Comparison of ENCODE assay signal across 17 mouse cellular contexts in the genomic region with DNA sequence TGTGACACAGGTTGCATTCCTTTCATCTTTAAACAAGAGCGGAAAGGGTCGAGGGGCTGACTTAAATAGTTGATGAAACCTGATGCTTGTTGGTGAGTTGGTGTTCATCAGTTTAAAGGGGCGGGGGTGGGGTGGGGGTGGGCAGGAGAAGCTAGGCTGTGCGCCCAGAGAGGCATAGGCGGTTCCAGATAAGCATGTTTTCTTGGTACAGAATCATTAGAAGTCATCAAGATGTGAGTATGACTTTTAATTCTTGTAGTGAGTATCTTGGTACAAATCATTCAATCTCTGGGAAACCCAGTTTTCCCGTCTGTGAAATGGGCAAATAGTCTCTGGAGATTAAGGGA. TPM values are rescaled to one million over a fixed set of nuclear protein-coding genes. Genes with fewer than 3 reads are reported as not detected.
DNase-seq lines count a peak whose midpoint lies in the region; ATAC-seq and TF ChIP-seq lines count a peak whose summit lies in the region.
"Had no signal": no experiment of that assay in that cellular context is flagged by ENCODE, and none has a peak within 500 bp of the region (broad histone marks: within the 10 kb centered on the region; RNA-seq: fewer than 3 reads in every experiment).

No protein-coding gene starts in this region.

- no peak for TF ChIP-seq CTCF in MEL (IDR thresholded peaks at IDR 0.05 in 2 of 3, conservative IDR thresholded peaks at IDR 0.05 in 1 of 3; ENCODE audit: control insufficient read depth in 1 of 3, insufficient read depth in 1 of 3, low read depth in 2 of 3, low read length in 3 of 3, poor library complexity in 1 of 3, severe bottlenecking in 1 of 3)

- peaks cover 16% of the 10 kb centered on the region for H3K4me1 ChIP-seq in kidney, embryonic 16.5 days (ENCODE audit: insufficient read depth, low read length)
- H3K4me1 ChIP-seq in kidney, embryonic 14.5 days (ENCODE audit: control insufficient read depth, insufficient read depth, low read length): no peaks in the 10 kb centered on the region
- H3K4me1 ChIP-seq in MEL (ENCODE audit: control insufficient read depth in 1 of 2, insufficient read depth in 2 of 2, low read length in 2 of 2): peaks cover 0 to 4% of the 10 kb centered on the region in 2 experiments; a peak in 2 of 4 replicates
- no peaks in the 10 kb centered on the region for H3K4me1 ChIP-seq in embryonic facial prominence, embryonic 11.5 days (ENCODE audit: control insufficient read depth, insufficient read depth, low read length)
- peaks cover 37% of the 10 kb centered on the region for H3K4me1 ChIP-seq in liver, embryonic 15.5 days (replicated peaks)

- TF ChIP-seq POLR2A in MEL (IDR thresholded peaks at IDR 0.05; ENCODE audit: control insufficient read depth in 1 of 2, insufficient read depth in 1 of 2, low read depth in 1 of 2, low read length in 2 of 2, poor library complexity in 1 of 2): no peak

- WGBS in kidney, embryonic 16.5 days: 36% methylated on average over 6 of the region's 6 CpGs
- 36% methylated on average over 6 of the region's 6 CpGs for WGBS in kidney, embryonic 14.5 days
- WGBS in embryonic facial prominence, embryonic 11.5 days: 54% methylated on average over 6 of the region's 6 CpGs
- 30% methylated on average over 6 of the region's 6 CpGs for WGBS in liver, embryonic 15.5 days (ENCODE audit: insufficient replicate concordance)

- TF ChIP-seq RAD21 in MEL (IDR thresholded peaks at IDR 0.05; ENCODE audit: low read depth, low read length): no peak

- TF ChIP-seq EP300 in MEL (IDR thresholded peaks at IDR 0.05; ENCODE audit: low read depth in 1 of 2, low read length in 2 of 2): peak in 1 of 2 experiments; percentile 53; a peak in 2 of 4 replicates

- H3K36me3 ChIP-seq in kidney, embryonic 16.5 days (ENCODE audit: insufficient read depth, low read length): no peaks in the 10 kb centered on the region
- no peaks in the 10 kb centered on the region for H3K36me3 ChIP-seq in kidney, embryonic 14.5 days (ENCODE audit: control insufficient read depth, insufficient read depth, low read length)
- peaks cover 0 to 15% of the 10 kb centered on the region in 2 experiments; a peak in 2 of 4 replicates for H3K36me3 ChIP-seq in MEL (ENCODE audit: control insufficient read depth in 1 of 2, insufficient read depth in 2 of 2, low read length in 2 of 2)
- H3K36me3 ChIP-seq in embryonic facial prominence, embryonic 11.5 days (replicated peaks; ENCODE audit: control insufficient read depth, insufficient read depth, low read depth, low read length): no peaks in the 10 kb centered on the region
- no peaks in the 10 kb centered on the region for H3K36me3 ChIP-seq in liver, embryonic 15.5 days (replicated peaks)
- H3K36me3 ChIP-seq: limb, embryonic 13.5 days had no signal

- H3K4me3 ChIP-seq in kidney, embryonic 16.5 days (ENCODE audit: low read length): no peak overlapping the region
- no peak overlapping the region for H3K4me3 ChIP-seq in kidney, embryonic 14.5 days (ENCODE audit: low read length)
- H3K4me3 ChIP-seq in MEL (ENCODE audit: control insufficient read depth in 1 of 2, insufficient read depth in 1 of 2, low read depth in 2 of 2, low read length in 2 of 2): peak overlapping the region; percentile 90 to 99
- no peak overlapping the region for H3K4me3 ChIP-seq in embryonic facial prominence, embryonic 11.5 days (ENCODE audit: low read depth, low read length)
- no peak overlapping the region; the same call in 1 of the 2 replicates for H3K4me3 ChIP-seq in liver, embryonic 15.5 days (replicated peaks)

- H3K9me3 ChIP-seq in kidney, embryonic 16.5 days (ENCODE audit: low read length): no peaks in the 10 kb centered on the region
- H3K9me3 ChIP-seq in kidney, embryonic 14.5 days (ENCODE audit: control insufficient read depth, low read length): no peaks in the 10 kb centered on the region; the same call in 1 of the 2 replicates
- no peaks in the 10 kb centered on the region for H3K9me3 ChIP-seq in MEL (replicated peaks; ENCODE audit: insufficient read depth, low read length)
- no peaks in the 10 kb centered on the region for H3K9me3 ChIP-seq in embryonic facial prominence, embryonic 11.5 days (replicated peaks; ENCODE audit: control insufficient read depth, low read length)
- no peaks in the 10 kb centered on the region for H3K9me3 ChIP-seq in liver, embryonic 15.5 days (replicated peaks)
- H3K9me3 ChIP-seq: limb, embryonic 13.5 days had no signal

- H3K4me2 ChIP-seq in kidney, embryonic 16.5 days (replicated peaks; ENCODE audit: low read depth, low read length): peak overlapping the region; percentile 69; the same call in 1 of the 2 replicates
- no peak overlapping the region for H3K4me2 ChIP-seq in kidney, embryonic 14.5 days (replicated peaks; ENCODE audit: low read depth, low read length)
- no peak overlapping the region for H3K4me2 ChIP-seq in embryonic facial prominence, embryonic 11.5 days (ENCODE audit: low read depth, low read length)
- H3K4me2 ChIP-seq in liver, embryonic 15.5 days: peak overlapping the region; percentile 99; the same call in 1 of the 2 replicates

- H3K9ac ChIP-seq in kidney, embryonic 16.5 days (replicated peaks; ENCODE audit: low read length): no peak overlapping the region
- H3K9ac ChIP-seq in kidney, embryonic 14.5 days (ENCODE audit: low read depth, low read length): no peak overlapping the region
- peak overlapping the region; percentile 95; the same call in 1 of the 2 replicates for H3K9ac ChIP-seq in MEL (ENCODE audit: control insufficient read depth, low read depth, low read length, poor library complexity, severe bottlenecking)
- H3K9ac ChIP-seq in embryonic facial prominence, embryonic 11.5 days (replicated peaks; ENCODE audit: low read length): no peak overlapping the region
- H3K9ac ChIP-seq in liver, embryonic 15.5 days: no peak overlapping the region
- H3K9ac ChIP-seq: limb, embryonic 13.5 days had no signal

- peak; percentile 63 for DNase-seq in MEL (ENCODE audit: low read depth, low spot score)
- peak; percentile 27 for DNase-seq in embryonic facial prominence, embryonic 11.5 days (ENCODE audit: low spot score)
- DNase-seq: adrenal gland, postnatal 25 days; cerebellum, adult 18-20 months; cerebellum, postnatal 25 days; gastrocnemius, postnatal 25 days; heart, adult 2 months; right cerebral cortex, postnatal 4 days had no signal

- H3K27me3 ChIP-seq in kidney, embryonic 16.5 days (ENCODE audit: insufficient read depth, low read length): no peaks in the 10 kb centered on the region
- no peaks in the 10 kb centered on the region for H3K27me3 ChIP-seq in kidney, embryonic 14.5 days (ENCODE audit: control insufficient read depth, insufficient read depth, low read length)
- H3K27me3 ChIP-seq in MEL (ENCODE audit: control insufficient read depth in 1 of 2, insufficient read depth in 2 of 2, low read length in 2 of 2): no peaks in the 10 kb centered on the region
- H3K27me3 ChIP-seq in embryonic facial prominence, embryonic 11.5 days (ENCODE audit: control insufficient read depth, insufficient read depth, low read length): no peaks in the 10 kb centered on the region
- no peaks in the 10 kb centered on the region for H3K27me3 ChIP-seq in liver, embryonic 15.5 days
- H3K27me3 ChIP-seq: limb, embryonic 13.5 days; Patski had no signal

- ATAC-seq in kidney, embryonic 16.5 days (ENCODE audit: low FRiP score, low TSS enrichment): no peak
- no peak for ATAC-seq in kidney, embryonic 14.5 days (ENCODE audit: low FRiP score, low TSS enrichment)
- no peak for ATAC-seq in embryonic facial prominence, embryonic 11.5 days (replicated peaks; ENCODE audit: insufficient number of reproducible peaks, low FRiP score, low TSS enrichment, low read depth)
- no peak for ATAC-seq in liver, embryonic 15.5 days (ENCODE audit: insufficient read depth)
- no peak for ATAC-seq in inflammation-experienced regulatory T-cells, adult 6 months
- no peak for ATAC-seq in monocyte, adult 5-6 weeks (replicated peaks; ENCODE audit: insufficient number of reproducible peaks, low FRiP score, low TSS enrichment, poor library complexity, severe bottlenecking)
- ATAC-seq: forebrain, embryonic 14.5 days had no signal

- H3K79me2 ChIP-seq in MEL (ENCODE audit: control insufficient read depth, insufficient read depth, low read length, poor library complexity): peaks cover 3% of the 10 kb centered on the region

- H3K27ac ChIP-seq in kidney, embryonic 16.5 days (ENCODE audit: low read length): no peak overlapping the region
- no peak overlapping the region for H3K27ac ChIP-seq in kidney, embryonic 14.5 days (ENCODE audit: low read depth, low read length)
- peak overlapping the region; percentile 66 for H3K27ac ChIP-seq in MEL (ENCODE audit: control insufficient read depth, low read depth, low read length)
- H3K27ac ChIP-seq in embryonic facial prominence, embryonic 11.5 days (replicated peaks; ENCODE audit: low read depth, low read length): no peak overlapping the region
- peak overlapping the region; percentile 31; the same call in 1 of the 2 replicates for H3K27ac ChIP-seq in liver, embryonic 15.5 days (replicated peaks)
- H3K27ac ChIP-seq: heart, adult 2 months; limb, embryonic 13.5 days; stomach, postnatal 0 days had no signal

RNA-seq across cellular contexts. Expression of a gene that starts 1.6 kb away (rescaled TPM):
- 3.7 and 4.3 TPM in 2 replicates for polyA plus RNA-seq in kidney, embryonic 16.5 days (2015; fragmentation: Nextera tagmentation; extraction: Ambion mirVana)
- 2.9 and 3.9 TPM in 2 replicates for polyA plus RNA-seq in kidney, embryonic 14.5 days (2014; fragmentation: Nextera tagmentation; extraction: Ambion mirVana)
- 1.7 and 1.8 TPM in 2 replicates for total RNA-seq in MEL (2012; rRNA removed)
- 1 to 10 TPM in 1 of 2 experiments, not detected in 1; 1.6 TPM for polyA plus RNA-seq in MEL (2012; ENCODE audit: insufficient read depth in 1 of 2, insufficient read length in 2 of 2, low read depth in 1 of 2, low replicate concordance in 2 of 2, missing spikeins in 1 of 2)
- polyA plus RNA-seq in embryonic facial prominence, embryonic 11.5 days (2014; fragmentation: Nextera tagmentation; extraction: Ambion mirVana): 5.7 and 7.3 TPM in 2 replicates
- polyA plus RNA-seq in liver, embryonic 15.5 days (2015; fragmentation: Nextera tagmentation; extraction: Ambion mirVana): 0.86 and 1.0 TPM in 2 replicates
- 10 to 100 TPM in 2 of 3 experiments, 1 to 10 TPM in 1; 6.4 to 15.4 (median 14.2) TPM for polyA plus RNA-seq in inflammation-experienced regulatory T-cells, adult 6 months (2017; shearing (Covaris generic))
- total RNA-seq in monocyte, adult 5-6 weeks (2017): 20.6 to 27.2 TPM (median 24.0 TPM) in 3 replicates

RNA-seq across cellular contexts. Expression of a gene that starts 40.7 kb away (rescaled TPM):
- 109 and 128 TPM in 2 replicates for polyA plus RNA-seq in kidney, embryonic 16.5 days (2015; fragmentation: Nextera tagmentation; extraction: Ambion mirVana)
- 202 and 215 TPM in 2 replicates for polyA plus RNA-seq in kidney, embryonic 14.5 days (2014; fragmentation: Nextera tagmentation; extraction: Ambion mirVana)
- 68.1 and 81.0 TPM in 2 replicates for total RNA-seq in MEL (2012; rRNA removed)
- polyA plus RNA-seq in MEL (2012; ENCODE audit: insufficient read depth in 1 of 2, insufficient read length in 2 of 2, low read depth in 1 of 2, low replicate concordance in 2 of 2, missing spikeins in 1 of 2): 100 to 1,000 TPM in 1 of 2 experiments, 10 to 100 TPM in 1; 54.0 to 161 TPM
- polyA plus RNA-seq in embryonic facial prominence, embryonic 11.5 days (2014; fragmentation: Nextera tagmentation; extraction: Ambion mirVana): 382 and 425 TPM in 2 replicates
- 37.1 and 42.8 TPM in 2 replicates for polyA plus RNA-seq in liver, embryonic 15.5 days (2015; fragmentation: Nextera tagmentation; extraction: Ambion mirVana)
- 10 to 100 TPM; 64.5 to 71.5 (median 67.4) TPM for polyA plus RNA-seq in inflammation-experienced regulatory T-cells, adult 6 months (2017; shearing (Covaris generic))
- 133 to 185 TPM (median 138 TPM) in 3 replicates for total RNA-seq in monocyte, adult 5-6 weeks (2017)

Comparison
In these comparisons a context has a peak if more than half of its experiments do, and no peak if none do; other contexts are left out.
1. H3K4me2 ChIP-seq: peak in kidney, embryonic 16.5 days (single experiment) and liver, embryonic 15.5 days (single experiment); none in kidney, embryonic 14.5 days (single experiment) and embryonic facial prominence, embryonic 11.5 days (single experiment).
2. H3K27ac ChIP-seq: peak in MEL (single experiment) and liver, embryonic 15.5 days (single experiment); none in kidney, embryonic 16.5 days (single experiment), kidney, embryonic 14.5 days (single experiment) and embryonic facial prominence, embryonic 11.5 days (single experiment).
3. H3K4me3 ChIP-seq: peak in MEL (2 of 2); none in kidney, embryonic 16.5 days (single experiment), kidney, embryonic 14.5 days (single experiment), embryonic facial prominence, embryonic 11.5 days (single experiment) and liver, embryonic 15.5 days (single experiment).